Comparison of ENCODE assay signal across 8 mouse cellular contexts in the genomic region with DNA sequence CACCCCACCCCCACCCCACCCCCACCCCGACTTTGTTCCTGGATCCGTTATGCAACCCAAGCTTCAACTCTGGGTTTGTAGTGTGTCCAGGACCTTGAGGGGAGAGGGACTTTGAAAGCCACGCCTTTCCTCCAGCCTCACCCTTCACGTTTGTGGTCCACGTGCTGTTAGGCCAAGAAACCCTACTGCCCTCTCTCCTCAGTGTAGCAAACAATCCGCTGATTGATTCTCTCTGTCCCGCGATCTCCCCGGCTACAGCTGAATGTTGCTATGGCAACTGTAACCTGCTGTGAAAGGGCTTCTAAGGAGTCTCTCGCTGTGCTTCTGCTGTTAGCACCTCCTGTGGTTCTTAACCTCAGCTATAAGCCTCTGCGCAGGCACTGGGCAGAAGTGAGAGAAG. TPM values are rescaled to one million over a fixed set of nuclear protein-coding genes. Genes with fewer than 3 reads are reported as not detected.
A peak's percentile ranks its signal among the peaks of the same experiment; 100 is the strongest.
DNase-seq lines count a peak whose midpoint lies in the region; ATAC-seq lines count a peak whose summit lies in the region.

No protein-coding gene starts in this region.

- no peak overlapping the region for H3K27ac ChIP-seq in intestine, embryonic 14.5 days (ENCODE audit: low read depth)

- peak overlapping the region; percentile 31 for H3K4me2 ChIP-seq in intestine, embryonic 14.5 days (ENCODE audit: low read length)

- peaks cover 10% of the 10 kb centered on the region for H3K4me1 ChIP-seq in intestine, embryonic 14.5 days (replicated peaks; ENCODE audit: control insufficient read depth, insufficient read depth, low read length)

- peak; percentile 59; the same call in 1 of the 2 replicates for ATAC-seq in intestine, embryonic 14.5 days (replicated peaks; ENCODE audit: low FRiP score, low TSS enrichment, low read depth)

- H3K9me3 ChIP-seq in intestine, embryonic 14.5 days (ENCODE audit: control insufficient read depth, low read length): no peaks in the 10 kb centered on the region

- no peaks in the 10 kb centered on the region for H3K36me3 ChIP-seq in intestine, embryonic 14.5 days (ENCODE audit: control insufficient read depth, insufficient read depth, low read length)

- H3K9ac ChIP-seq in intestine, embryonic 14.5 days (ENCODE audit: low read length): no peak overlapping the region

- no peak overlapping the region for H3K4me3 ChIP-seq in intestine, embryonic 14.5 days (ENCODE audit: low read depth, low read length)

- intact Hi-C loops in gastrocnemius, postnatal 14 days (cut with DNase I; ENCODE audit: low total_unique reads): no loop called here

- H3K27me3 ChIP-seq in intestine, embryonic 14.5 days (replicated peaks; ENCODE audit: control insufficient read depth, insufficient read depth, low read length): no peaks in the 10 kb centered on the region

- 1% methylated on average over 10 of the region's 11 CpGs for WGBS in intestine, embryonic 14.5 days

- peak; percentile 55 to 67 for DNase-seq in adrenal gland, adult 18-20 months (ENCODE audit: low spot score in 2 of 2)
- peak; percentile 26 to 54 for DNase-seq in cerebellum, postnatal 4 days (ENCODE audit: low spot score in 2 of 2)
- peak; percentile 30 for DNase-seq in gastrocnemius, postnatal 14 days
- DNase-seq in intestine, embryonic 14.5 days (ENCODE audit: low spot score): peak; percentile 78
- DNase-seq in left cerebral cortex, adult 8-10 months (ENCODE audit: low spot score in 2 of 2): peak; percentile 55 to 80
- peak; percentile 65 to 80 for DNase-seq in lung, postnatal 4 days
- peak; percentile 56 for DNase-seq in right cerebral cortex, postnatal 25 days
- DNase-seq in spleen, adult 18-20 months: no peak

RNA-seq across cellular contexts. Expression of gene Por, which starts 5.0 kb away (rescaled TPM):
- total RNA-seq in adrenal gland, adult 18-20 months (2021): 100 to 1,000 TPM; 315 to 352 TPM
- total RNA-seq in gastrocnemius, postnatal 14 days (2021): 10 to 100 TPM; 18.7 to 19.4 TPM
- polyA plus RNA-seq in intestine, embryonic 14.5 days (2014; fragmentation: Nextera tagmentation; extraction: Ambion mirVana): 57.7 and 66.5 TPM in 2 replicates
- total RNA-seq in left cerebral cortex, adult 8-10 months (2022): 100 to 1,000 TPM in 1 of 4 experiments, 10 to 100 TPM in 3; 82.4 to 100 (median 95.4) TPM

RNA-seq across cellular contexts. Expression of gene Rhbdd2, which starts 42.4 kb away (rescaled TPM):
- 10 to 100 TPM; 43.1 to 46.3 TPM for total RNA-seq in adrenal gland, adult 18-20 months (2021)
- total RNA-seq in gastrocnemius, postnatal 14 days (2021): 10 to 100 TPM in 1 of 2 experiments, 1 to 10 TPM in 1; 9.4 to 10.8 TPM
- polyA plus RNA-seq in intestine, embryonic 14.5 days (2014; fragmentation: Nextera tagmentation; extraction: Ambion mirVana): 44.5 and 45.1 TPM in 2 replicates
- total RNA-seq in left cerebral cortex, adult 8-10 months (2022): 10 to 100 TPM; 81.1 to 92.6 (median 88.4) TPM

Comparison
In these comparisons a context has a peak if more than half of its experiments do, and no peak if none do; other contexts are left out.
1. DNase-seq: peak in adrenal gland, adult 18-20 months (2 of 2), cerebellum, postnatal 4 days (2 of 2), gastrocnemius, postnatal 14 days (single experiment), intestine, embryonic 14.5 days (single experiment), left cerebral cortex, adult 8-10 months (2 of 2), lung, postnatal 4 days (2 of 2) and right cerebral cortex, postnatal 25 days (single experiment); none in spleen, adult 18-20 months (0 of 2).
2. RNA of gene Por, which starts 5.0 kb away (total RNA-seq): 315 to 352 TPM in adrenal gland, adult 18-20 months and 82.4 to 100 TPM in left cerebral cortex, adult 8-10 months; 18.7 to 19.4 TPM in gastrocnemius, postnatal 14 days; every median in the first group is over 4 times any median in the second.